Mouse (Mus musculus): Measurements from ENCODE around the gene Mgat5b. TPM values are rescaled to one million over a fixed set of nuclear protein-coding genes. Genes with fewer than 3 reads are reported as not detected.

Gene Mgat5b
- polyA plus RNA-seq, 1 experiment from 2014 or later, result 2.3 TPM

DNA sequence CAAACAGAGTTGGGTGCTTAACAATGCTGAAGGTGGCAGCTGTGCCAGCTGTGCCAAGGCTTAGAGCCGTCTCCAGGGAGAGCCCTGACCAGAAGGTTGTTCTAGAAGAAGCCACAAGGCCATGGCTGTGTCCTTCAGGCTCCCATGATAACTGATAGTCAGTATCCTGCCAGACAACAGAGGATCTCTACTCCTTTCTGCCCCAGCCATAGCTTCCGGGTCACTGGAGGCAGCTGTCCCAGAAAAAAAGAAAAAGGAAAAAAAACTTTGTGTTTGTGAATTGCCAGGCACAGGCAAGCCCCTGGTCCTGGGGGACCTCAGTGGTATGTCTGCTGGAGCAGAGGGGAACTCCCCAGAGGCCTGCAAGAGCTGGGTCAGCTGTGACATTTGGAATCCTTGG lies 47.3 kb downstream of the Mgat5b start:
- 73% methylated on average over 2 of the region's 2 CpGs for whole genome bisulfite sequencing
- Histone ChIP-seq H3K27ac (replicated peaks) (peak overlapping the region; percentile 57), H3K9me3 (no peaks in the 10 kb centered on the region), H3K36me3 (replicated peaks) (peaks cover 15% of the 10 kb centered on the region; the same call in 1 of the 2 replicates), H3K4me1 (peaks cover 36% of the 10 kb centered on the region), H3K4me3 (no peak overlapping the region), H3K27me3 (replicated peaks; ENCODE audit: low read depth, poor library complexity, severe bottlenecking) (no peaks in the 10 kb centered on the region)
- DNase-seq (ENCODE audit: low spot score), result no peak

GRCm38 (mm10) chr11:116968586-116968985 lies 49.9 kb downstream of the Mgat5b start:
- Histone ChIP-seq H3K27me3 (replicated peaks; ENCODE audit: low read depth, poor library complexity, severe bottlenecking) (no peaks in the 10 kb centered on the region), H3K9me3 (no peaks in the 10 kb centered on the region), H3K27ac (replicated peaks) (no peak overlapping the region), H3K4me1 (peaks cover 42% of the 10 kb centered on the region), H3K36me3 (replicated peaks) (peaks cover 19% of the 10 kb centered on the region; the same call in 1 of the 2 replicates), H3K4me3 (no peak overlapping the region)
- DNase-seq (ENCODE audit: low spot score), result no peak
- WGBS, result 90% methylated on average over 9 of the region's 9 CpGs

DNA sequence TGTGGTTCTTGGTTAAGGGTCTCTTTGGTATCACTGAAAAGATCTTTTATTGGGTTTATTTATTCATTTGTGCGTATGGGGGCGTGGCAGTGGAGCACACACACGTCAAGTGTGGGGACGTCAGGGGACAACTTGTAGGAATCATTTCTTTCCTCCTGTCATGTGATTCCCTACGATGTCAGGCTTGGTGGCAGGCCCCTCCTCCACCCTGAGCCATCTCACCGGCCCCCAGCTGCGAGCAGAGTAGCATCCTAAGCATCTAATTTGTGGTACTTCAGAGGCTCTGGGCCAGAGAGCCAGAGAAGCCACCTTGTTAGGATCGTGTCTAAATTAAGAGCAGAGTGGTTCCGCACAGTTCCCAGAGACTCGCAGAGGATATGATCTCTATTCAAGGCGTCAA lies 50.8 kb downstream of the Mgat5b start:
- no peaks in the 10 kb centered on the region for H3K9me3 ChIP-seq
- H3K36me3 ChIP-seq (replicated peaks), result peaks cover 25% of the 10 kb centered on the region
- no peak overlapping the region for H3K27ac ChIP-seq (replicated peaks)
- H3K4me3 ChIP-seq, result no peak overlapping the region
- H3K4me1 ChIP-seq, result peaks cover 42% of the 10 kb centered on the region
- DNase-seq (ENCODE audit: low spot score), result no peak
- WGBS, result 79% methylated on average over 11 of the region's 11 CpGs
- H3K27me3 ChIP-seq (replicated peaks; ENCODE audit: low read depth, poor library complexity, severe bottlenecking), result no peaks in the 10 kb centered on the region

GRCm38 (mm10) chr11:116970847-116971246 lies 52.2 kb downstream of the Mgat5b start:
- no peak for DNase-seq (ENCODE audit: low spot score)
- no peaks in the 10 kb centered on the region for H3K9me3 ChIP-seq
- no peak overlapping the region for H3K4me3 ChIP-seq
- H3K4me1 ChIP-seq, result peaks cover 29% of the 10 kb centered on the region
- no peak overlapping the region for H3K27ac ChIP-seq (replicated peaks)
- WGBS, result 80% methylated on average over 4 of the region's 4 CpGs
- no peaks in the 10 kb centered on the region for H3K27me3 ChIP-seq (replicated peaks; ENCODE audit: low read depth, poor library complexity, severe bottlenecking)
- H3K36me3 ChIP-seq (replicated peaks), result peaks cover 25% of the 10 kb centered on the region

GRCm38 (mm10) chr11:116972828-116973227 lies 54.2 kb downstream of the Mgat5b start:
- WGBS, result 56% methylated on average over 4 of the region's 4 CpGs
- no peak for DNase-seq (ENCODE audit: low spot score)
- Histone ChIP-seq H3K27me3 (replicated peaks; ENCODE audit: low read depth, poor library complexity, severe bottlenecking) (no peaks in the 10 kb centered on the region), H3K9me3 (no peaks in the 10 kb centered on the region), H3K4me1 (peaks cover 12% of the 10 kb centered on the region), H3K36me3 (replicated peaks) (peaks cover 25% of the 10 kb centered on the region), H3K27ac (replicated peaks) (peak overlapping the region; percentile 45; the same call in 1 of the 2 replicates), H3K4me3 (no peak overlapping the region)

GRCm38 (mm10) chr11:116973508-116973907 lies 54.8 kb downstream of the Mgat5b start:
- peaks cover 23% of the 10 kb centered on the region for H3K36me3 ChIP-seq (replicated peaks)
- no peaks in the 10 kb centered on the region for H3K27me3 ChIP-seq (replicated peaks; ENCODE audit: low read depth, poor library complexity, severe bottlenecking)
- no peaks in the 10 kb centered on the region for H3K9me3 ChIP-seq
- H3K4me1 ChIP-seq, result peaks cover 11% of the 10 kb centered on the region
- H3K4me3 ChIP-seq, result no peak overlapping the region
- H3K27ac ChIP-seq (replicated peaks), result no peak overlapping the region
- 92% methylated on average over 9 of the region's 9 CpGs for WGBS
- DNase-seq (ENCODE audit: low spot score), result no peak

DNA sequence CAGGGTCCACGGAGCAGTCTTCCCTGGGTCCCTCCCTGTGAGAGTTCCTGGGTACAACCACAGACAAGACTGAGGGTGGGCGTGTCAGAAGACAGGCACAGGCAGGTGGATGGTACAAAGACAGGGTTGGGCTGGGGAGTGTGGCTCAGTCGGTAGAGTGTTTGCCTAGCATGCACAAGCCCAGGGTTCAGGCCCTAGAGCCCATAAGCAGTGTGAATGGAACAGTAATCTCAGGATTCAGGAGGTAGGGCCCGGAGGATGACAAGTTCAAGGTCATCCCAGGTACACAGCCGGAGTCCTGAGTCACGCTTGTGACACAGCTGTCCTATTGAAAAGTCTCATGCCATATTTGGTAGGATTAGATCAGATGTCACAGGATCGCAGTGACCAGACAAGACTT lies 55.7 kb downstream of the Mgat5b start:
- Histone ChIP-seq H3K36me3 (replicated peaks) (peaks cover 19% of the 10 kb centered on the region), H3K27me3 (replicated peaks; ENCODE audit: low read depth, poor library complexity, severe bottlenecking) (no peaks in the 10 kb centered on the region), H3K9me3 (no peaks in the 10 kb centered on the region), H3K4me3 (no peak overlapping the region), H3K4me1 (peaks cover 9% of the 10 kb centered on the region), H3K27ac (replicated peaks) (no peak overlapping the region)
- DNase-seq (ENCODE audit: low spot score), result no peak
- WGBS, result 88% methylated on average over 7 of the region's 7 CpGs

DNA sequence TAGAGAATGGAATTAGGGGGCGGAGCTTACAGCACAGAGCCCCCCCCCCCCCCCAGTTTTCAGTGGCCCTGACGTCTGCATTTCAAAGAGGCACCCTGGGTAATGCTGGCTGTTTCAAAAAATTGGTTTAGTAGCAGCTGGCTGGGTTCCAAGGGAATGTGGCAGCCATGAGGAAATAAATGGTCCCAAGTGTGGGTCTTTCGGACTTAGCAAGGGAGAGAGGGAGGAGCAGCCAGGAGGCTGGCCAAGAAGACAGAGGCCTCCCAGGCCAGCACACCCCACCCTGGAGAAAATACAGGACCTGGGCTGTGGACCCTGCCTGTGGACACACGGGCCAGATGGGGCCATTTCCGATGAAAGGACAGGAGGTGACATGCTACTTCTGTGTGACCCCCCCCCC lies 61.6 kb downstream of the Mgat5b start:
- DNase-seq (ENCODE audit: low spot score), result no peak
- WGBS, result 48% methylated on average over 5 of the region's 5 CpGs
- H3K4me1 ChIP-seq, result peaks cover 15% of the 10 kb centered on the region
- H3K9me3 ChIP-seq, result no peaks in the 10 kb centered on the region
- peak overlapping the region; percentile 15; the same call in 1 of the 2 replicates for H3K27ac ChIP-seq (replicated peaks)
- H3K4me3 ChIP-seq, result no peak overlapping the region
- H3K27me3 ChIP-seq (replicated peaks; ENCODE audit: low read depth, poor library complexity, severe bottlenecking), result no peaks in the 10 kb centered on the region; the same call in 1 of the 2 replicates
- H3K36me3 ChIP-seq (replicated peaks), result peaks cover 9% of the 10 kb centered on the region

DNA sequence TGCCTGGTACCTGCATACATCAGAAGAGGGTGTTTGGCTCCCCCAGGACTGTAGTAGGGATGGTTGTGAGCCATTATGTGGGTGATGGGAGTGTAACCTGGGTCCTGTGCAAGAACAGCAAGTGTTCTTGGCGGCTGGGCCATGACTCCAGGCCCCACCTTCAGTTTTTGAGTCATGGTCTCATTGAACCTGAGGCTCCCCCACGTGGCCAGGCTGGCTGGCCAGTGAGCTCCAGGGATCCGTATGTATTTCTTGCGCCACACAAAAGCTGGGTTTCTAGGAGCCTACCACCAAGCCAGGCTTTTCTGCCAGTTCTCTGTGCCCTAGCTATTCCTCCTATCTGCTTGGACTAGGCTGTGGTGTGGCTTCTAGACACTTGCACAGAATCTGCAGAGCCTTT lies 63.9 kb downstream of the Mgat5b start:
- Histone ChIP-seq H3K27ac (replicated peaks) (no peak overlapping the region), H3K4me1 (peaks cover 15% of the 10 kb centered on the region), H3K9me3 (no peaks in the 10 kb centered on the region), H3K27me3 (replicated peaks; ENCODE audit: low read depth, poor library complexity, severe bottlenecking) (peaks cover 6% of the 10 kb centered on the region; the same call in 1 of the 2 replicates), H3K4me3 (no peak overlapping the region), H3K36me3 (replicated peaks) (peaks cover 8% of the 10 kb centered on the region)
- no peak for DNase-seq (ENCODE audit: low spot score)
- WGBS, result 56% methylated on average over 4 of the region's 4 CpGs

DNA sequence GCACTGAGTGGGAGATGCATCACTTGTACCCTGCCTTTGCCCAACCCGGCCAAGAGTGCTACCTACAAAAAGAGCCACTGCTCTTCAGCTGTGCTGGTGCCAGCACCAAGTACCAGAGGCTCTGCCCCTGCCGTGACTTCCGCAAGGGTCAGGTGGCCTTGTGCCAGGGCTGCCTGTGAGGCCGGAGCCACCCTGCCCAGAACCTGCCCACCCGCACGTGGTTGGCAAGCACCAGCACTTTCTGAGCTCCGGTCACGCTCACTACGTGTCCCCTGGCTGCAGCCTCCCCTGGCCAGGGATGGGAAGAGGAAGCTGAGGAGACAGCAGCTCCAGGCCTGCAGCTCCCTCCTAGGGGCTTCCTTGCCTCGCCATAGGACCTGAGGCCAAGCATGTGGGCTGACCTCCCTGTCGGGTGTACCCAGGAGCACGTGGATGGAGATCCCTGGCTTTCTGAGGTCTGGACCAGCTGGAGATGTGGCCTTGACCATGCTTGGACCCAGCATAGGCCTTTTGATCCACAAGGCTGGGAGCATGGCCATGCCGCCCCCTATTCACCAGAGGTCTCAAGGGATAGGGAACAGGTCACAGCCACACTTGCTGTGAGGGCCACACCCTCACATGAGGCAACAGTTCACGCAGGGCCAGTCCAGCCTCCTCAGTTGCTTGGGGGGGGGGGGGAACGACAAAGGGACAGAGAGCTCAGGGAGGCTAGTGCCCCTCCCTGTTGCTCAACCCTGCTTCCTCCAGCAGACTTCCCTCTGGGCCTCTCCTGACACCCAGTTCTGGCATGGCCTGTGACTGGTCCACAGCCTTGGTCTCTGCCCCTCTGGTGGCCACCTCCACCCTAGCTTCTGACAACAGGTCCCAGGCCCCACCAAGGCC lies 67.1 kb downstream of the Mgat5b start:
- no peak overlapping the region; the same call in 1 of the 2 replicates for H3K27ac ChIP-seq (replicated peaks)

GRCm38 (mm10) chr11:116988131-116988530 lies 69.5 kb downstream of the Mgat5b start:
- 0 out of 2 replicates have a peak overlapping the region, but pooled peaks have one; percentile 44 for H3K27ac ChIP-seq (replicated peaks)
- no peaks in the 10 kb centered on the region for H3K9me3 ChIP-seq
- 36% methylated on average over 8 of the region's 8 CpGs for WGBS
- H3K4me1 ChIP-seq, result peaks cover 16% of the 10 kb centered on the region
- peaks cover 23% of the 10 kb centered on the region for H3K27me3 ChIP-seq (replicated peaks; ENCODE audit: low read depth, poor library complexity, severe bottlenecking)
- H3K4me3 ChIP-seq, result no peak overlapping the region
- DNase-seq (ENCODE audit: low spot score), result no peak
- H3K36me3 ChIP-seq (replicated peaks), result no peaks in the 10 kb centered on the region

More for the DNA sequence above, 67.1 kb downstream of the Mgat5b start:
- DNase-seq (ENCODE audit: low spot score), result no peak
- no peak overlapping the region for H3K4me3 ChIP-seq
- H3K4me1 ChIP-seq, result peaks cover 15% of the 10 kb centered on the region
- no peaks in the 10 kb centered on the region for H3K9me3 ChIP-seq
- H3K27me3 ChIP-seq (replicated peaks; ENCODE audit: low read depth, poor library complexity, severe bottlenecking), result peaks cover 6% of the 10 kb centered on the region; the same call in 1 of the 2 replicates
- 83% methylated on average over 15 of the region's 15 CpGs for WGBS
- no peaks in the 10 kb centered on the region for H3K36me3 ChIP-seq (replicated peaks)

DNA sequence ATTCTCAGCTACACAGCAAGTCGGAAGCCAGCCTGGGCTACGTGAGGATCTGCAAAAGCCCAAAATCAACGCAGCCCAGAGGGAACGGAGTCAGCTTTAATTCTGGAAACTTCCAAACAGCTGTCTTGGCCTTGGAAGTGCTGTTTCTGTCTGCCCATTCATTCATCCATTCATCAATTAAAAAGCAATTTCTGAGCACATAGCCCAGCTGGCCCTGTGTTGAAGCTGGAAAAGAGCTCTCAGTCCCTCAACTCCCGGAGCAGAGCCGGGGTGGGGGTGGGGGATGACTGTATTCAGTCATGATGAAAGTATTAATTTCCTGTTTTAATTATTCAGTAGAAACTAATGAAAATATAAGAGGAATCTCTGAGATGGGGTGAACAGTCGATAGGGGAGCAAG lies 71.6 kb downstream of the Mgat5b start:
- Histone ChIP-seq H3K4me3 (no peak overlapping the region), H3K27me3 (replicated peaks; ENCODE audit: low read depth, poor library complexity, severe bottlenecking) (peaks cover 44% of the 10 kb centered on the region), H3K27ac (replicated peaks) (no peak overlapping the region), H3K9me3 (no peaks in the 10 kb centered on the region), H3K4me1 (peaks cover 23% of the 10 kb centered on the region), H3K36me3 (replicated peaks) (no peaks in the 10 kb centered on the region)
- DNase-seq (ENCODE audit: low spot score), result no peak
- 83% methylated on average over 7 of the region's 7 CpGs for WGBS

- Histone ChIP-seq H3K4me1 (peaks cover 23% of the 10 kb centered on the region), H3K4me3 (no peak overlapping the region), H3K27me3 (replicated peaks; ENCODE audit: low read depth, poor library complexity, severe bottlenecking) (peaks cover 49% of the 10 kb centered on the region), H3K9me3 (no peaks in the 10 kb centered on the region), H3K36me3 (replicated peaks) (no peaks in the 10 kb centered on the region), H3K27ac (replicated peaks) (no peak overlapping the region)
- WGBS, result 77% methylated on average over 8 of the region's 8 CpGs
- no peak for DNase-seq (ENCODE audit: low spot score)
Measured at GRCm38 (mm10) chr11:116991410-116991809, 72.7 kb downstream of the Mgat5b start.
